Mouse (Mus musculus): ENCODE measurements at regions not wholly inside any gene's neighbourhood (a gene's known extent, or its start where the extent isn't known, plus 50 kb on each side); places are given as distances from the start of the nearest gene placed in this dataset.

DNA sequence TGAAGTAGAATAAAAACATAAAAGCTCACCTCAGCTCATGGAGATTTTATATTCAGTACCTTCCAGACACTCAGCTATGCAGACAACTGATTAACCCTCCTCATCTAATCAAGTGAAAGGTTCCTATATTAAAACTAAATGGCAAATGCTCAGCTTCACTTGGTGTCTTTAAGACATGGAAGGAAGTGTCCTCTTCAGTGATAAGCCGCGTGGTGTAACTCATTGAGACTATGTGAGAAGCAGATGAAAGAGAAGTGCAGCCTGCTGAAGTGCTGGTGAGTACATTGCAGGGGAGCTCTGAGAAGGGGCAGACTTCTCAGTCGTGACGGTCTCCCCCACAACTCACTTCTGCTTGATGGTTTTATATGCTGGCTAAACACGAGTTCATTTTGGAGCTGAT, 86.6 kb upstream of the Lgalsl start:
- in situ Hi-C loops (cut with MboI; ENCODE audit: low sequenced_read_pairs) = loop anchor here (5.0 to 10.0 kb wide), 2 partner anchors 260 to 463 kb away; no protein-coding TSS in a partner anchor

DNA sequence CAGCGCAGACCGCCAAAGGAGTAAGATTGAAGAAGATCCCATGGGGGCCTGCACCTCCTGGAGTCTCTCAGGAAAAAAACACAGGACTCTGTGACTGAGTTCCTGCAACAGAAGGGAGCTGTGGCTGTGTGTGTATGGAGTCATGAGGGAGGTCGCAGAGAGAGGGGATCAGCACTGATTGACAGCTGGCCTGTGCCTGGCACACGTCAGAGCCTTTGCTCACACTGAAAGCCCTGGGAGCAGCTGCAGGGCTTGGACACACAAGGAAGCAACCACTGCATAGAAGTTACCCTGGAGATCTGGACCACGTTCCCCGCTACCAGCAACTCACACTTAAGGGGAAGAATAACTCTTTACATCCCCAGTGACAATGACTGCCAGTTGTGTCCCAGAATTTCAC, 92.3 kb upstream of the Lgalsl start:
- in situ Hi-C loops (cut with MboI; ENCODE audit: low sequenced_read_pairs) = no loop called here

DNA sequence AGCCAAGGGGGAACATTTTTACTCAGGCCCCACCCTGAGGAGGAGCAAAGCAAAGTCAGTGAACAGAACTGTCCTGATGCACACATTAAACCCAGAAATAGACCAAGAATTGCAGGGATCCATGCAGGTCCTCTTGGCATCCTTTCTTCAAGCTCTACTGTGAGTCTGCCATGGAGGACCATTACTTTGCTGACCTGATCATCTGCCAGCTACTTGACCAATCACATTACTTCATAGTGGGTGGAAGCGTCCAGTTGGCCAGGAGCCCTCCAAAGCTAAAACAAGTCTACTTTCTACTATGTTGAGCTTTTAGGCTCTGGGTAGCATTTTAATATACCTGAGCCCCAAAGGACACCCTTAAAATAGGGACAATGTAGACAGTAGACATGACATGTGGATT, 98.6 kb upstream of the Lgalsl start:
- in situ Hi-C loops (cut with MboI; ENCODE audit: low sequenced_read_pairs) = no loop called here

DNA sequence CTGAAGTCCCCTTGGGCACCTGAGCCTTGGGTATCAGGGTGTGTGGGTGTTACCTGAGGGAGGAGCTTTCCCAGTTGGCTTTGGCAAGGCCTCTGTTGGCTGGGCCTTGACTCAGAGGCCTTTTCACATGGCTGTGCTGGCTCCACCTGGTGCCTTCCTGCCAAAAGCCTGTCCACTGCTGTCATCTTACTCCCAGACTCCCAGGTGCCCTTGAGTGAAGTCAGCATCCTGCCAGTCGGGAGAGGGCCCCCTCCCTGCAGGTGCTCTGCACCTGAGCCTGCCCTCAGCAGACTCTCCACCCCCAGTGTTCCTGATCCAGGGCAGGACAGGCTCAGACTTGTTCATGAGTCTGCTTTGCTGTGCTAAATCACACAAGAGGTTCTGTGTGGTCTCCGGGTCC, 99.2 kb upstream of the Lgalsl start:
- in situ Hi-C loops (cut with MboI; ENCODE audit: low sequenced_read_pairs) = no loop called here

DNA sequence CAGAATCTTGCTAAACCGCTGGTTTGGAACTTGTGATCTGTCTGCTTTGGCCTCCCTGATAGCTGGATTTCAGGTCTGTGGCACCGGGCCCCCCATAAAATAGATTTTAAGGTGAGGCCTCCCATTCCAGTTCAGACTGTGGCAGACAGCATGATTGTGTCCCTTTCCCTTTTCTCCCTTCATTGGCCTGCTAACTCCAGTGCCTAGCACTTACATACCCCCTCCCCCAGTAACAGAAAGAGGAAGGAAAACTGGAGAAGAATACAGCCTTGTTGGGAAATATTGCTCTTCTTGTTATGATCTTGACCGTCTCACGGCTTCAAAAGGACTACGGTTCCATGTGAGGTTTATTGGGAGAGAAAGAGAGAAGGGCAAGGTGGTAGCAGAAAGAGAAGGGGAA, 99.7 kb upstream of the Lgalsl start:
- in situ Hi-C loops (cut with MboI; ENCODE audit: low sequenced_read_pairs) = no loop called here

DNA sequence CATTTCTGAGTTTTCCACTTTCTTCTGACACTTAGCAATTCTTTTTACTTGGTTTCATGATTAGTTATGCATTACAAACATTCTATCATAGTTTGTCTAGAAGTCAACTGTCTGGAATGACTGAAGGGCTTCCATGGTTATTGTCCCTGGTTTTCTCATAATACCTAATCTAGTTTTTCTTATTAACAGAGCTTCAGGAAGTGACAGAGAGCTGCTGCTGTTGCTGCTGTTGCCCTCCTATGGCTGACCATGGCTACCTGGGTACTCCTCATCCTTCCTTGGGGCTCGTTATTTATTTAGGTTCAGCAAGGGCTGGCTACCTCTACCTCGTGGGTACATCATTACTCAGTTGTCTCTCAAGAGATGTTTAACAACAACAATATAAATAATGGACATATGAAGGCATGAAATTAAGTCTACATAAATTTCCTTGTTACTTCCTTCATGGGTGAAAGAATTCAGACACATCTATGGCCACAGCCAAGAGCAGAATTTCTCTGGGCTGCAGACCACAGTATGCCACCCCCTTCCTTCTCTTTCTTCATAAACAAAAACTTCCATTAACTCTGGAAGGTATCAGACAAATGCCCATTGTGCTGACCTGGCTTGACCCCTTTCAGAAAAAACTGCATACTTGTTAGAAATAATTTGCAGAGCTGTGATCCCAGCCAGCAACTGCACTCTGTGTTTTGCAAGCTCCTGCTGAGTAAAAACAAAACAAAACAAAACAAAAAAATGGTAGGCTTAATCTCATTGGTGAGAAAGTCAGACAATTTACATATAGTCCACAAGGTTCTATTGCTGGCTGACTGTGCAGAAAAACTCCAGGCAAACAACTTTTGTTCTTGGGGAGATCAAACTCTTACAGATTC, 103.6 kb upstream of the Lgalsl start:
- in situ Hi-C loops (cut with MboI; ENCODE audit: low sequenced_read_pairs) = no loop called here

DNA sequence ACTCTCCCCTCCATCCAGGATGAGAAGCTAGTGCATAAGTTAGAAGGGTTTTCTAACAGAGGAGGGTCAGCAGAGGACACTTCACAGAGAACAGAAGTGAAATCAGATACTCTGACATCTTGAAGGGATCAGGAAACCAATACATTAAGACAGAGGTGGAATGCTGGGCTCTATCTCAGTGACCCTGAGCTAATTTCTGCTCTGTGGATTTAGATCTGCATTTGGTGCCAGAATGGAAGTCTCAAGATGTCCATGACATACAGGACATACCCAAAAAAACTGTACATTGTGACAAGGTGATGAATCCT, 104.2 kb upstream of the Lgalsl start:
- in situ Hi-C loops (cut with MboI; ENCODE audit: low sequenced_read_pairs) = no loop called here

DNA sequence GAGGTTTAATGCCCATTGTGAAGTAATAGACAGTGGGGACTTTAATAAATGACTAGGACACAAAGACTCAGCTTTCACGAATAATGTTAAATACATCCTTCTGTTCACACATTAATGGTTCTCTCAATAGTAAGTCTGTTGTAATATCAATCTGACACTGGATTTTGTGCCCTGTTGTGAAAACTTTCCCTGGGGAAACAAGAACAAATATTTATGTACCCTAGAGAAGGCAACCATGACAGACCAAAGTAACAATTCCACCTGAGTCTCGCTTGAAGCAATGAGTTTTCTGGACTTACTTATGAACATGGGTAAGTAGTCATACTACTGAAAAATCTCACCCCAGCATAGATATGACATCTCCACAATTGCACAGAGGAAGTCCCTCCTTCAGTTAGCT, 105.1 kb upstream of the Lgalsl start:
- in situ Hi-C loops (cut with MboI; ENCODE audit: low sequenced_read_pairs) = no loop called here

DNA sequence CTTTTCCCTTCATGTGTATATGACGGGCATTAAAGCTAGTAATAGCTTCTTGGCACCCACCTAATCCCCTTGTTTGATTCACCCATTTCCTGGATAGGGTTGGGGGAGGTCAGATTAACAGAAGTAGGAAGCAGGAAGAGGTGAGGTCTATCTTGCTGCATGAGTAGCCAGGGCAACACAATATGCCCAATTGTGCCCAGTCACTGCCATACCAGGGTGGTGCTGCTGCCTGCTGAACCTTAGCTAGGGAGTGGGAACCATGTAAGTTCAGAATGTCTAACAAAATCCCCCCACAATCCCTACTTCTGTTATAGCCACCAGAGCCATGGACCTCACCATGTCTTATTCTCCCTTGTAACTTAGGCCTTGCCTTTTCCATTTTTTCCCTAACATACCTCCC, 106.1 kb upstream of the Lgalsl start:
- in situ Hi-C loops (cut with MboI; ENCODE audit: low sequenced_read_pairs) = no loop called here

DNA sequence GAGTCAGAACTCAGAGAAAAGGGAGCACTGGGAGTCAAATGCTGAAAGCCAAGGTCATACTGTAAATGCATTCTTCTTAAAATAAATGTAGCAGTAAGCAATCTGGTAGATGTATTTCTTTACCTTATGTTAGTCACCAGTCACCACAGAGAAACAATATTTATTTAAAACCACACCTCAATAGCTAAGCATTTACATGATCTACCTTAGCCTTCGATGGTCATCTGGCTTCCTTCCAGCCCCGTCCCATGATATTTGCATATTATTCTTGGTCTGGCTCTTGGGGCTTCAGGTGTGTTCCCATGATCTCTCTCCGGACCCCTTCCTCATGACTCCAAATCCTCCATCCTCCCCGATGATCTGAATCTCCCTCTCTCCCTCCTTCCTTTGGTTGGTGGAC, 107.1 kb upstream of the Lgalsl start:
- in situ Hi-C loops (cut with MboI; ENCODE audit: low sequenced_read_pairs) = no loop called here

DNA sequence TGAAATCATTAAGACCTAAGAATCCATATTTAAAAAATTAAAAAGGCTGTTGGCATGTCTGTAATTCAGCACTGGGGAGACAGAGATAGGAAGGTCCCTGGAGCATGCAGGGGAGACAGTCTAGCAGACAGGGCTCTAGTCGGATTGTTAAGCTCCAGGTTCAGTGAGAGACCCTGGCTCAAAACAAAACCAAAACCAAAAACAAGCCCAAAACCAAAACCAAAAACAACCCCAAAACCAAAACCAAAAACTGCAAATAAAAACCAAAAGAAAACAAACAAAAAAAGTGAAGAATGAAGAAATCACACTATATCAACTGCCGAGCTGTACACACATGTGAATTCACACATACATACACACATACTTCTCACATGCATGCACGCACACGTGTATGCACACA, 108.8 kb upstream of the Lgalsl start:
- in situ Hi-C loops (cut with MboI; ENCODE audit: low sequenced_read_pairs) = no loop called here

DNA sequence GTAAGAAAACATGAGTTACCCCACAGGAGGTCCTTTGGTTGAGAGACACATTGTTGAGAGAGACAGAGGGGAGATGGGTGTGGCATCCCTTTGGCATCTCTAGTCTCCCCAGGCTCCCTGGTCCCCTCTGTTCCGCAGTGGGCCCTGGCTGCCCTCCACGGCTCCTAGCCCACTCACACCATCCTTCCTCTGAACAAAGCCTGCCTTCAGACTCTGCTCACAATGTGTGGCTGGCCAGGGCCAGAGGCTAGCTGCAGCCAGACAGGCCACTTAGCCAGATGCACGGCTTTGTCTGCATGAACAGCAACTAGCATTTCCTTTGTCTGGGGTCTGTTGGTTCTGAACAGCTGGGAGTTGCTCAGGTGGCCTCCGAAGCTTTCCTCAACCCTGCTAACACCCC, 110.7 kb upstream of the Lgalsl start:
- in situ Hi-C loops (cut with MboI; ENCODE audit: low sequenced_read_pairs) = no loop called here

DNA sequence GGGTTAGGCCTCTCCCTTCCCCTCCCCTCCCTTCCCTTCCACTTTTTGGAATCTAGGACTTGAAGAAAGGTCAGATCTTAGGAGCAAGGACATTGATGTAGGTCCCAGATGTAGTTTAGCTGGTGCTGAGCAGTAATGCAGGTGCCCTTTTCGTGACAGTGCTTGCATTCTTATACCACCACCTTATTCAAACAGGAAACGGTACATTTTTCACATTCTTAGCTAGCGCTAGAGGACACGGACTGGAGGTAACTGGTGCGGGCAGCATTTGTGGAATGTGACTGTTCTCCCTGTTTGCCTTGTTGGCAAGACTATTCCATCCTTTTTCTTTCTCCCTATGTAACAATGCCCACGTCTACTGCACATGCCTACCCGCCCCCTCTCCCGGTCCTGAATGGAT, 124.7 kb upstream of the Lgalsl start:
- in situ Hi-C loops (cut with MboI; ENCODE audit: low sequenced_read_pairs) = no loop called here

DNA sequence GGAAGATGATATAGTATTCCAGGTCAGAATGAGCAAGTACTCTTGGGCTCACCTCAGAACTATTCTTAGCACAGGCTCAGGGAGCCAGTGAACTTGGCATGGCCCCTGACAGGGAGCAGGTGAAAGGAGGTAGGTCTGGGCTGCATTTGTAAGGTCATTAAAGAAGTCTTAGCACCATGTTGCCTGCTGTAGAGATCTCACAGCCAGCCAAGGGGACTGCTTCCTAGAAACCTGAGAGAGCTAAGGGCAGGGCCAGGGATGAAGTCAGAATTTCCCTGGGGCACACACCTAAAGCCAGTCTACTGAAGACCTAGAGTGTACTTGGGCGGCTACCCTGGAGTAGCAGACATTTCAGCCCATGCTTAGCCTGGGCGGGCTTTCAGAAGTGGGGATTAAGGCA, 126.9 kb upstream of the Lgalsl start:
- in situ Hi-C loops (cut with MboI; ENCODE audit: low sequenced_read_pairs) = no loop called here

DNA sequence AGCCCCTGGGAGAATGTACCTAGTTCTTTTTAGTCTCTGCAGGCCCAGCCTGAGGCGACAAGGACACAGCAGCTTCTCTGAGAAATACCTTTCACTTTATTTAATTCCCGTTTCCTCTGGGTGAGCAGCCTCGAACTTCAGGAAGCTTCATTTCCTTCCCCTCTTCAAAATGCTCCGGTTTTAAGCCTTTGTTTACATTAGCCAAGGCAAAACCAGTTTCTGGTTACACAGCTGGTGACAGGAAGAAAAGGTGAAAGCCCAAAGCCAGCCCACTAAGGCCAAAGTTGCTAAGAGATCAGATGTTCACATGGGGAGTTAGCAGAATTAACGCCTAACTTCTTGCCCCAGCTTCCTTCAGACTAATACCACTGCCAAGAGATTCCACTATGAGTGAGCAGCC, 127.4 kb upstream of the Lgalsl start:
- in situ Hi-C loops (cut with MboI; ENCODE audit: low sequenced_read_pairs) = no loop called here

DNA sequence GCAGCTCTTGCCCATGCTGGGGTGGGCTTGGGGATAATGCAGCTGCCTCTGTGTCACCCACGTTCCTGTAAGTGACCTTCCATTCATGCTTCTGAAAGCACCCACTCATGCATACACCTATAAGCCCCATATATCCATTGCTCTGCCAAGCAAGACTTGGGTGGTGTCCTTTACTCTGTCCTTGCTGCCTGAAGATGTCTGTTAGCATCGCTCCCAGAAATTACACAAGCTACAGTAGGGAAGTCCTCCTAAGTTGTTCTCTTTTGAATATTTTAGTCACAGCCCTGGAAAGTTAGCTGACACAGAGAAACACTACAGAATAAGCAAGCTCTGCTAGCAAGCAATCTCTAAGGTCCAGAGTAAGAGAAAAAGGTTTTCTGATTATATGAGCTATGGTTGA, 129.2 kb upstream of the Lgalsl start:
- in situ Hi-C loops (cut with MboI; ENCODE audit: low sequenced_read_pairs) = no loop called here

DNA sequence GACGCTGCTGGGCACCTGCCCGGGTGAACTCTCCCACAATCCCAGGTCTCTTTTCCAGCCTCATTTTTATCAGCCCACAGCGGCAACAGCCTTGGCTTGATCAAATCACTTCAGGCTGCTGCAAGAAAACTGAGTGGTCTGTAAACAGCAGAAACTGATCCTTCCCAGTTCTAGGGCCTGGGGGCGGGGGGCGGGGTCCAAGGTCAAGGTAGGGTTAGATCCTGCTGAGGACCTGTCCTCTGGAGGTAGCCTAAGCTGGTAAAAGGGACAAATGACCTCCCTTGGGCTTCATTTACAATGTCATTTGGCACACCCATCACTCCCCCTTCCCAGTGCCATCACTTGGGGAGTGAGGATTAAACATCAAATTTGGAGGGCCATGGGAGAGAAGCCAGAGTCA, 129.9 kb upstream of the Lgalsl start:
- in situ Hi-C loops (cut with MboI; ENCODE audit: low sequenced_read_pairs) = no loop called here

DNA sequence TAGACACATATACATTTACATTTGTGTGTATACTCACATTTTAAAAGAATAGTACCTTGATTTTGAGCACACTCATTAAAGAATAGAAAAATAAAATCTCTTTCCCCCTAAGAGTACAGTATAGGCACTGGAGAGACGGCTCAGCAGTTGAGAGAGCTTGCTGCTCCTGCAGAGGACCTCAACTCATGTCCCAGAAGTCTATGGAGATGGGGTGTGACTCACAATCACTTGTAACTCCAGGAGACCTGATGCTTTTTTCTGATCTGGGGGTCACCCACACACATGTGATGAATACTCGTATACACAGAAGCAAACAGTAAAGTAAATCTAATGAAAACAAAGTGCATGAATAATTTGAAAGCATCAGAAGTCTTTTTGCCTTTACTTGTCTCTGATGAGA, 129.5 kb upstream of the Peli1 start:
- in situ Hi-C loops (cut with MboI; ENCODE audit: low sequenced_read_pairs) = no loop called here

DNA sequence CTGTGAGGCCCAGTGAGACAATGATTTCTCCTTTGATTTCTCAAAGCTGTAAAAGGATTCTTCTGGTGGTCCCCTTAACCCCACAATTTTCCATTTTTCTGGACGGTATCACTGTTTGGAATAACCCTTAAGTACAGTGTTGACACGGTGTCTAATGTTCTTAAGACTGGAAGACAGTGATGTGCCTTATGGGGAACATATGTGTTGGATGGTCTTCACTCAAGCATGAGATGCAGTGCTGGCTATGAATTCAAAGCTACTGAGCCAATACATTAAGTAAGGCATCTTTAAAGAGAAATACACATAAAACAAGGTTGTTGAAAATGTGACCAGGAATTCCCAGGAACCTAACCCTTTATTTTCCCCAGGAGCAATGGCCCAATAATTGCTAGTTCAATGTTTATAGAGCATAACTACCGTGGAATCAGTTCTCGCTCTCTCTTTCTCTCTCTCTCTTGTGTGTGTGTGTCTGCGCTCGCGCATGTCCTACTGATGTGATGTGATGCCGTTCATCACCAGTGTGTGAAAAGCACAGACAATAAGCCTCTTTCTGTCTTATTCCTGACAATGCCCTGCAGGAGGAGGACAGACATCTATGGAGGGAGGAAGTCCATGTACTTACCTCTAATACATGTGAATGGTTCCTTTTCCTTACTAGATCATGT, 125.4 kb upstream of the Peli1 start:
- in situ Hi-C loops (cut with MboI; ENCODE audit: low sequenced_read_pairs) = no loop called here

DNA sequence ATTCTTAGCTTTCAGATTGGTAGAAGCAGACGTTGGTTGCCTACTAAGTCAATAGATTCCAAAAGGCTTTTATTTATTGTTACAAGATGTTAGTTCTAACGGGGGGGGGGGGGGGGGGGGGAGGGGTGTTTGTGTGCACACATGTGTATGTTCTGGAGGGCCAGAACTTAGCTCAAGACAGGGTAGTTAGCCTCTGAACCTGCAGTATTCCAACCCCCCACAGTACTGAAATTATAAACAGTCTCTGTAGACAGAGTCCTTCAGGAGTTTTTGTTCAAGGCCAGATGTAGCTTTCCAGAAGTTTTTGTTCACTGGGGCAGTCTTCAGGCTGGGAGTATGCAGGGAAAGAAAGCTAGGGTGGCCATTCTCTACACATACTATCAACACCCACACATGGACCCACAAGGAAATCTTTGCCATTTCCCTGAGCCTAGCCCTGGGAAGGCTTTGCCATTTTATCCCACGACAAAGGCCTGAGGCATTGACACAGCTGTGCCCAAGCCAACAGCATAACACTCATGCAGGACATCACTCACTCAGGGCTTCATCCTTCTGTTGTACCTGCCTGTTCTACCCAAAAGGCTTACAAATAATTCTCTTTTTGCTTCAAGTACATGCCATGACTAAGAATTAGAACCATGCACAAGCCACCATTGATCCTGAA, 123.6 kb upstream of the Peli1 start:
- in situ Hi-C loops (cut with MboI; ENCODE audit: low sequenced_read_pairs) = no loop called here

DNA sequence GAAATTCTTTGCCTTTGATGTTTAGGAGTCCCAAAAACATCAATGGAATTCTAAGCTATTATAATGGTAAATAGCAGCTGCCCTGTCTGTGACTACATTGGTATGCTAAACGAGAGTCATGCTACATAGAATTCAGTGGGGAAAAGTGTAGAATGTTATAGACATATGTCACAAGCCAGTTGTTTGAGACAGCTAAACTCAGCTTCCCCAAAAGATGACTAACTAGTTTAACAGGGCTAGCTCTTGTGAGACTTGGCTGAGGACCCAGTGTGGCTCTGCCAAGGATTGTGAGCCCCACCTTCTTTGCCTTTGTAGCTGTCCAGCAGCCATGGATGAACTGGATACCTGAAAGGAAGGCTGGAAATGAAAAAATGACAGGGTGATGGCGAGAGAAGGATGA, 122.8 kb upstream of the Peli1 start:
- in situ Hi-C loops (cut with MboI; ENCODE audit: low sequenced_read_pairs) = no loop called here

DNA sequence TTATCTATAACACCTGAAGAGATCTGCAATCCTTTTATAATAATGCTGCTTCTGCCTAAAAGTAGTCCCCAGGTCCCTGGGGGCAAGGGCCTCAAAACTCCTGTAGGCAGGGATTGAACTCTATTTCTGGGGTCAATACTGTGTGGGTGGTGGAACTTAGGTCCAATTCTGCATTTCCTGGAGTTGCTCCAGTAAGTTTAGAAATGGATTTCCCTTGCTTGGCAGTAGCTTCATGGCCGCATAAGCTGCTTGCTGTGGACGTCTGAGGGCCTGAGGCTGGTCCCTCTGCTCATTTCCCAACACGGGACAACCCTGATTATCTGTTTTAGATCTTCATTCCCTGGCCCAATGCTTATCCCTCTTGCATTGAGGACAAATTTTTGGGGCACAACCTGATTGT, 118.0 kb upstream of the Peli1 start:
- in situ Hi-C loops (cut with MboI; ENCODE audit: low sequenced_read_pairs) = no loop called here

Data from CH12F3 (cell line).